Mouse (Mus musculus) spleen, postnatal 0 days (tissue): ENCODE results near the gene Ppil6. TPM values are rescaled to one million over a fixed set of nuclear protein-coding genes. Genes with fewer than 3 reads are reported as not detected.

Experiments used
- polyA plus RNA-seq: library from polyadenylated mRNA; unstranded; fragments of >200 nt; fragmentation: Nextera tagmentation; extraction: Ambion mirVana; gene quantifications from 2 replicates; pipeline ENCODE4 v1.2.1, GENCODE M21; 2015

The Ppil6 gene
- 0.23 TPM in 1 of 2 replicates, not detected in the other for polyA plus RNA-seq

DNA sequence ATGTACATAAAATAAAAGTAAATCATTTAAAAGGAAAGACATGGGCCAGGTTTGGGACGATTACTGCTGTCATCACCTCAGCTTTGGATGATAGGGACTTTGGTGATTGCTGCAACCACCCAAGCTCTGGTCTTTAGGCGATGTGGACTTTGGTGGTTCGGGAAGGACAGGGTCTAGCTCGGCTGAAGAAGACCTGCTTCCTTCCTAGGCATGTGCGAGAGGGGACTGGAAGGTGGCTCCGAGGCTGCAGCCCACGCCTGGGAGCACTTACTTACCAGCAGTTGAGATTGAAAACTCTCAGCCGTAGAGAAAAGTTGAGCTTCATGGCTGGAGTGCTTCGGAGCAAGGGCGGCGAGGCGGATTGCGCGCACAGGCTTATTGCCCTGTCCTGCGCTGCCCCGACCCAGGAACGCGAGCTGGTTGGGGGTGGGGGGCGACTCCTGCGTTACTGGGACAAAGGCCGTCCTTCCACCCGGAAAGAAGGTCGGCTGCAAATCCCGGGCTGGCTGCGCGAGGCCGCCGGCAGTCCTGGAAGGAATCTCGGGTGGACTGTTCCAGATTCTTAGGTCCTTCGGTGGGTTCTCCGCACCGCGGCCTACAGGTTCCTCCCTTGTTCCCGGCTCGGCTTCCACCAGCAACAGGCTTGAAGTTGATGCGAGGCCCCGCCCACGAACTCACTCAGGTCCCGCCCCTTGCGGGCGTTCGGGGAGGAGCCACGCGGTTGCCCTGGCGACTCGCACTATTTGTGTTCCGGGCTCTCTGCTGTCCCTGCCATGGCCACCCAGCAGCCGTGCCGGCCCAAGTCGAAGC, at the start of gene Ppil6, which contains the start of gene Smpd2:
TSS of gene Ppil6 (plus strand) at position 732 of the 810 bp plus-strand sequence.
TSS of gene Smpd2 (minus strand) at position 662 of the 810 bp plus-strand sequence.

DNA sequence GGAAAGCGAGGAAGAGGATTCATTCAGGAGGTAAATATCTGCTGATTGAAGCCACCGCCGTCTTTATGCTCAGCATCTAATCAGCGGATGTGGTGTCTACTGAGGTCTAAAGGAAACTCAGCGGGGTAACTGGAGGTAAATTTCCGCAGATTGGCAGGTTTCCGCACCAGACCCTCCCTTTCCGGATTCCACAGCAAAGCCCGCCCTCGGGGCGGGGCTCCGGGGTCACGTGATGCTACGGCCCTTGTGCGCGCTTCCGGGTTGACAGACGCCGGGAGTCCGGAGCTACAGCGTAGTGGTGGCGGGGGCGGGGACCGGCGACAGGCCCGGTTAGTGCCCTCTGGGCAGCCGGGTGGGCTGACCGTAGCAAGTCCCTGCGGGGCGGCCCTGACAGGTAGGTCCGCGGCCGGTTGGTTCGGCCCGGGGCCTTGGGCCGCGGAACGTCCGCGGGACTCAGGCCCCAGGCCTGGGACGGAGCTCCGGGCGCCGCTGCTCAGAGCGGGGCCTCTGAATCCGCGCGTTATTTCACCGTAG, 40.0 kb upstream of the Ppil6 start, which contains the start of gene Zbtb24:
TSS of gene Zbtb24 (plus strand) at position 247 of the 534 bp plus-strand sequence.

DNA sequence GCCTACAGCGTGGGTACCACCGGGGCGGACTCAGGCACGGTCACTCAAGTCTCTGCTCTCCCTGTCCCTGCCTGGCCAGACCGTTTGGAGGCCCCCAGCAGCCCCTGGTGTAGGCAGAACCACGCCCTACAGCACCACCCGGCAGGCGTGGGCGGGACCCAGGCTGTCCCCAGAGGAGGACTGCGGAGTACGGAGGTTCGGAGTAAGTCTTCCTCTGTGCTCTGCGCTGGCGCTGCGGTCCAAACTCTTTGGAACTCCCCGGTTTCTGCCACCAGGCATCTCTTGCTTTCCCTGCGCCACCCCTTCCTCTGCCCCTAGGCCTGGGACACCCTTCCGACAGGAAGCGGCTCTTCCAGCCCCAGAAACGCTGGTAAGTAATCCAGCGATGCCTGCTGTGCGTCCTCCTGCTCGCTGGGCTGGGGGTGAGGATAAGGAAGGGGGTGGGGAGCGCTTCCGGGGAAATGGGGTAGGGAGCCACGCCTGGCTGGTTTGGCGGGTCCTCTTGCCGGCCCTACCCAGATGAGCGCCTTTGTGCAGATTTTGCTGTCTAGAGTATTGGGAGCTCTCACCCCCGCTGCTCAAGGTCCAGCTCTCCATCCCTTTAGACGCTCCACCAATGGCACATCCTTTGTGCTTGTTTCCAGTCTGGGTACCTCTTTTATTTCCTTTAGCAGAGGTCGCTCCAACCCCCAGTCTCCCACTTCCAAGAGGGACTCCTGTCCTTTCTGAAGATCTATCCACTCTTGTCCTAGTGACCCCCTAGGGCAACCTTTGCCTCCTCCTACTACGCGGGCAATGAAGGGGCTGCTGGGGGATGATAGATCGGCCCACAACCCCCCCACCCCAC, 13.8 kb upstream of the Ppil6 start, which contains the start of gene Mical1:
TSS of gene Mical1 (plus strand) at position 144 of the 847 bp plus-strand sequence.

DNA sequence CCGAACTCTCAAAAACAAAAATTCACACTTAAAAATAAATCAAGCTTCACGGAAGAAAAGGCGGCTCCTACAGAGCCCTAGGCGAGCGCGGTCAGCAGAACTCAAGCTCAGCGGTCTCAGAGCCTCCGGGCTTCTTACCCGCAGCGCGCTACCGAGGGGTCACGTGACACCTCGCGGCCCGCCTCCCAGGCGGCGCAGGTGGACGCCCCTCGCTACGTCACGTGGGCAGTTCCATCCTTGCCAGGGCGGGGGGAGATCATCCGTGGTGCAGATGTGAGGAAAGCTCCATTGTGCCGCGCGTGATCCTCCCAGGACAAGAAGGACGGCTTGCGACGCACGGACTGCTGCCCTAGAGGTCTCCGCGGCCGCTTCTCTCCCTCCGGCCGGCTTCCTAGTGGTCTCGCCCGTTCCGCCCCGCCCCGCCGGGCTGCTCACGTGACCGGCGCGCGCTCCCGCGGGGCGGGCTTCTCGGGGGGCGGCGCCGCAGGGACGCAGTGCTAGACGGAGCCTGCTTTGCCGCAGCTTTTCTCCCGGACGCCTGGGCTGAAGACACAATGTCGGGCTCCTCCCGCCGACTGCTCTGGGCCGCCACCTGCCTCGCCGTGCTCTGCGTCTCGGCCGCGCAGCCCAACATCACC, 28.9 kb downstream of the Ppil6 start, which contains the start of gene Cd164:
TSS of gene Cd164 (plus strand) at position 434 of the 638 bp plus-strand sequence.

Other genes starting within 250 kb of the Ppil6 start
- gene Fig4, start 187.2 kb upstream of the Ppil6 start, polyA plus RNA-seq = 9.9 and 10.2 TPM in 2 replicates
- 0.02 TPM in 1 of 2 replicates, not detected in the other for gene Ak9, start 186.5 kb upstream of the Ppil6 start, polyA plus RNA-seq
- gene Zbtb24, start 40.1 kb upstream of the Ppil6 start, polyA plus RNA-seq = 7.0 and 8.3 TPM in 2 replicates
- gene Mical1, start 14.1 kb upstream of the Ppil6 start, polyA plus RNA-seq = 17.3 and 20.5 TPM in 2 replicates
- gene Smpd2, start 70 bp upstream of the Ppil6 start, polyA plus RNA-seq = 9.2 and 14.1 TPM in 2 replicates
- 62.0 and 73.0 TPM in 2 replicates for gene Cd164, start 29.0 kb downstream of the Ppil6 start, polyA plus RNA-seq
- gene Ccdc162, start 226.2 kb downstream of the Ppil6 start, polyA plus RNA-seq = 0.16 TPM in 1 of 2 replicates, not detected in the other